Mouse (Mus musculus) kidney, embryonic 16.5 days (tissue): ENCODE measurements around the gene Gm13277. TPM values are rescaled to one million over a fixed set of nuclear protein-coding genes. Genes with fewer than 3 reads are reported as not detected.
"Not testable (repeated sequence)": the region's sequence is repeated elsewhere in the genome, so short reads cannot be mapped to it uniquely, and the experiment has no call there.

ENCODE experiments used
- ATAC-seq: fragments of 200-750 bp; cut with Nextera tagmentation; 2 replicates; pipeline ENCODE4 v1.8.0; 2017; ENCODE audit warnings: moderate TSS enrichment; ENCODE audit not compliant: low FRiP score, low TSS enrichment
- H3K27ac ChIP-seq: fragments of 300-500 bp; sonication (generic); 2 replicates; pipeline ENCODE4 v1.5.1; 2014; ENCODE audit warnings: low read length
- H3K27me3 ChIP-seq: fragments of 300-500 bp; sonication (generic); 2 replicates; pipeline ENCODE4 v1.6.1; 2014; ENCODE audit warnings: low read length, control low read depth, mixed read lengths; ENCODE audit not compliant: insufficient read depth
- H3K36me3 ChIP-seq: fragments of 300-500 bp; sonication (generic); 2 replicates; pipeline ENCODE4 v1.6.1; 2014; ENCODE audit warnings: low read length, control low read depth, mixed read lengths; ENCODE audit not compliant: insufficient read depth
- H3K4me1 ChIP-seq: fragments of 300-500 bp; sonication (generic); 2 replicates; pipeline ENCODE4 v1.6.1; 2014; ENCODE audit warnings: low read length, control low read depth, mixed read lengths; ENCODE audit not compliant: insufficient read depth
- H3K4me2 ChIP-seq: fragments of 300-500 bp; sonication (generic); replicated peaks from 2 replicates; pipeline ENCODE4 v1.6.1; 2014; ENCODE audit warnings: low read depth, low read length
- H3K4me3 ChIP-seq: fragments of 300-500 bp; sonication (generic); 2 replicates; pipeline ENCODE4 v1.5.1; 2014; ENCODE audit warnings: mild to moderate bottlenecking, low read length
- H3K9ac ChIP-seq: fragments of 300-500 bp; sonication (generic); replicated peaks from 2 replicates; pipeline ENCODE4 v1.6.1; 2014; ENCODE audit warnings: low read length
- H3K9me3 ChIP-seq: fragments of 300-500 bp; sonication (generic); 2 replicates; pipeline ENCODE4 v1.6.1; 2016; ENCODE audit warnings: low read length, control low read depth
- WGBS: fragments of 180-500 bp; shearing (Covaris S2); extraction: QIAGEN DNeasy Blood & Tissue Kit; methylation state at CpG from one replicate; pipeline ENCODE4 v1.1.7; 2014; 5-methylcytosine and 5-hydroxymethylcytosine counted together
- polyA plus RNA-seq: library from polyadenylated mRNA; unstranded; fragments of >200 nt; fragmentation: Nextera tagmentation; extraction: Ambion mirVana; gene quantifications from 2 replicates; pipeline ENCODE4 v1.2.1, GENCODE M21; 2015

The Gm13277 gene
- polyA plus RNA-seq, 1 experiment from 2014 or later, result not detected

DNA sequence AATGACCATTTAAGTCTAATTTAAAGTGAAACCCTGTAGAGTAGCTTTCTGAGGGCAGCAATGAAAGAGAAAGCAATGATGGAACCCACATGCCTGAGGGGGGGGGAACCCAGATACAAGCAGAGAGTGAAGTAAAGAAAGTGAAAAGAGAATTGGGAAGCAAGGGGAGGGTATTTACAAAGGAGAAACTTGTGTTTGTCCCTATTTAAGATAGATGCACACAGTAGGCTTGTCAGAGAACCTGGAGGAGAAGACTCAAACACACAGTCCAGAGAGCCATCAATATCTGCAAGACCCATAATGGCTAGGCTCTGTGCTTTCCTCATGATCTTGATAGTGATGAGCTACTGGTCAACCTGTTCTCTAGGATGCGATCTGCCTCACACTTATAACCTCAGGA lies 31.2 kb downstream of the Gm13277 start, which contains the start of gene Ifna11:
Gene Ifna11 (plus strand): TSS at position 301 of the 400 bp plus-strand sequence.
- Histone ChIP-seq H3K4me3 (no peak within 1 kb of the TSS), H3K4me1 (no peaks in the 10 kb centered on the region), H3K9ac (no peak within 1 kb of the TSS), H3K4me2 (no peak within 1 kb of the TSS), H3K27ac (no peak within 1 kb of the TSS), H3K9me3 (no peaks in the 10 kb centered on the region), H3K36me3 (no peaks in the 10 kb centered on the region), H3K27me3 (no peaks in the 10 kb centered on the region)
- 75% methylated on average over 1 of the region's 1 CpGs for WGBS
- ATAC-seq, result no peak

DNA sequence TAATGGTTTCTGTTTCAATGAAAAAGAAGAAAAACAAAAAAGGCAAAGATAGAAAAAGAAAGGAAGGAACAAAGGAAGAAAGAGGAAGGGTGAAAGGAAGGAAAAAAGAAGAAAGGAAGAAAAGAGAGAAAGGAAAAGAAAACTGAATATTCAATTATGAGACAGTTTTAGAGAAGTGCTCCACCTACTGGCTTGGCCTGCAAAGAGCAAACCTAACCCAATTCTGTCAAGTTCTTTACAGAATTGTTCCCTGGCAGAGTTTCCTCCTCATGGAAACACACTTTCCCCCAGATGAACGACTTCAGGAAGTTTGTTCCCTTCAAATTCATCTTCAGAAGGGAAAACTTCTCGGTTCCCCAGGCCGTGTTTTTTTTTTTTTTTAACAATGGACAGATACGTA lies 34.6 kb downstream of the Gm13277 start:
- no peak for ATAC-seq
- Histone ChIP-seq H3K36me3 (no peaks in the 10 kb centered on the region), H3K4me3 (no peak overlapping the region), H3K9ac (no peak overlapping the region), H3K4me1 (no peaks in the 10 kb centered on the region), H3K9me3 (no peaks in the 10 kb centered on the region), H3K27ac (no peak overlapping the region), H3K27me3 (no peaks in the 10 kb centered on the region), H3K4me2 (no peak overlapping the region)
- 22% methylated on average over 4 of the region's 4 CpGs for WGBS

DNA sequence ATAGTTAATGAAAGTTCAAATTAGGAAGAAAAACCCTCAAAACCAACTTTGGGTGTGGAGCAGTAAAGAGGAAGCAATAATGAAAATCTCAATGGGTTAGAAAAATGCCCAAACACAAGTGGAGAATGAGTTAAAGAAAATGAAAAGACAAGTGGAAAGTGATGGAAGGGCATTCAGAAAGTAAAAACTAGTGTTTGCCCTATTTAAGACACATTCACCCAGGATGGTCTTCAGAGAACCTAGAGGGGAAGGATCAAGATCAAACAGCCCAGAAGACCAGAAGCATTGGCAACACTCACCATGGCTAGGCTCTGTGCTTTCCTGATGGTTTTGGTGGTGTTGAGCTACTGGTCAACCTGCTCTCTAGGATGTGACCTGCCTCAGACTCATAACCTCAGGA lies 38.7 kb downstream of the Gm13277 start, which contains the start of gene Ifna6:
Gene Ifna6 (plus strand): TSS at position 301 of the 400 bp plus-strand sequence.
- H3K4me1 ChIP-seq, H3K9ac ChIP-seq, ATAC-seq, H3K27me3 ChIP-seq, H3K9me3 ChIP-seq, H3K4me2 ChIP-seq, H3K27ac ChIP-seq, H3K36me3 ChIP-seq, H3K4me3 ChIP-seq: not testable (repeated sequence)

DNA sequence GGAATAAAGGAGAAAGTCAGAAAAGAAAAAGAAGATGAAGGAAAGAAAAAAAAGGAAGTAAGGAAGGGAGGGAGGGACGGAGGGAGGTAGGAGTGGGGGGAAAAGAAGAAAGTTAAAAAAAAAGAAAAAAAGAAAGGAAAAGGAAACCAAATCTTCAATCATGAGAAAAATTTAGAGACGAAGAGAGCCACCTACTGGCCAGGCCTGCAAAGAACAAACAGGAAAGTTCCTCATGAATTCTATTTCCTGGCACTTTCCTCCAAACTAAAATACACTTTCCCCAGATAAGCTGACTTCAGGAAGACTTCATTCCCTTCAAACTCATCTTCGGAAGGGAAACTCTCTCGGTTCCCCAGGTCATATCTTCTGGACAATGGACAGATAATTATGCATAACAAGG lies 42.1 kb downstream of the Gm13277 start:
- H3K4me1 ChIP-seq, result no peaks in the 10 kb centered on the region
- no peak overlapping the region for H3K27ac ChIP-seq
- H3K4me2 ChIP-seq, result no peak overlapping the region
- no peak overlapping the region for H3K4me3 ChIP-seq
- no peak for ATAC-seq
- 27% methylated on average over 4 of the region's 4 CpGs for WGBS
- no peak overlapping the region for H3K9ac ChIP-seq
- H3K27me3 ChIP-seq, result no peaks in the 10 kb centered on the region
- no peaks in the 10 kb centered on the region for H3K36me3 ChIP-seq
- H3K9me3 ChIP-seq, result no peaks in the 10 kb centered on the region

DNA sequence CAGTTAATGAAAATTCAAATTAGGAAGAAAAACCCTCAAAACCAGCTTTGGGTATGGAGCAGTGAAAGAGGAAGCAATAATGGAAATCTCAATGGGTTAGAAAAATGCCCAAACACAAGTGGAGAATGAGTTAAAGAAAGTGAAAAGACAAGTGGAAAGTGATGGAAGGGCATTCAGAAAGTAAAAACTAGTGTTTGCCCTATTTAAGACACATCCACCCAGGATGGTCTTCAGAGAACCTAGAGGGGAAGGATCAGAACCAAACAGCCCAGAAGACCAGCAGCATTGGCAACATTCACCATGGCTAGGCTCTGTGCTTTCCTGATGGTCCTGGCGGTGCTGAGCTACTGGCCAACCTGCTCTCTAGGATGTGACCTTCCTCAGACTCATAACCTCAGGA lies 46.8 kb downstream of the Gm13277 start, which contains the start of gene Ifna5:
Gene Ifna5 (plus strand): TSS at position 301 of the 400 bp plus-strand sequence.
- H3K4me3 ChIP-seq, H3K27me3 ChIP-seq, H3K9me3 ChIP-seq, H3K36me3 ChIP-seq, H3K27ac ChIP-seq, H3K4me2 ChIP-seq, H3K9ac ChIP-seq, H3K4me1 ChIP-seq, ATAC-seq: not testable (repeated sequence)
- 100% methylated on average over 1 of the region's 1 CpGs for WGBS

Other genes with a start within 250 kb of the Gm13277 start
- gene Ifna15, start 230.4 kb upstream of the Gm13277 start, polyA plus RNA-seq, result not detected in 2 replicates
- not detected in 2 replicates for gene Ifna14, start 216.8 kb upstream of the Gm13277 start, polyA plus RNA-seq
- gene Ifna9, start 196.2 kb upstream of the Gm13277 start, polyA plus RNA-seq, result not detected in 2 replicates
- gene Ifna12, start 185.3 kb upstream of the Gm13277 start, polyA plus RNA-seq, result not detected in 2 replicates
- not detected in 2 replicates for gene C87499, start 154.2 kb upstream of the Gm13277 start, polyA plus RNA-seq
- not detected in 2 replicates for gene Ifna13, start 144.2 kb upstream of the Gm13277 start, polyA plus RNA-seq
- gene Ifna16, start 111.7 kb upstream of the Gm13277 start, polyA plus RNA-seq, result not detected in 2 replicates
- gene Ifna2, start 104.7 kb upstream of the Gm13277 start, polyA plus RNA-seq, result not detected in 2 replicates
- not detected in 2 replicates for gene Ifnab, start 97.3 kb upstream of the Gm13277 start, polyA plus RNA-seq
- gene Gm26566, start 66.8 kb upstream of the Gm13277 start, polyA plus RNA-seq, result 1.3 and 1.4 TPM in 2 replicates
- 95.4 and 97.6 TPM in 2 replicates for gene Klhl9, start 66.2 kb upstream of the Gm13277 start, polyA plus RNA-seq
- gene Gm13271, start 33.8 kb upstream of the Gm13277 start, polyA plus RNA-seq, result not detected in 2 replicates
- gene Gm13283, start 28.5 kb upstream of the Gm13277 start, polyA plus RNA-seq, result 0.31 and 0.36 TPM in 2 replicates
- gene Gm13290, start 14.8 kb upstream of the Gm13277 start, polyA plus RNA-seq, result not detected in 2 replicates
- gene Gm13289, start 11.7 kb upstream of the Gm13277 start, polyA plus RNA-seq, result not detected in 2 replicates
- gene Gm13272, start 8.8 kb upstream of the Gm13277 start, polyA plus RNA-seq, result not detected in 2 replicates
- 0.58 TPM in 1 of 2 replicates, not detected in the other for gene Ifnz, start 6.5 kb upstream of the Gm13277 start, polyA plus RNA-seq
- 0.37 TPM in 1 of 2 replicates, not detected in the other for gene Gm13276, start 2.9 kb upstream of the Gm13277 start, polyA plus RNA-seq
- not detected in 2 replicates for gene Gm13278, start 2.9 kb downstream of the Gm13277 start, polyA plus RNA-seq
- not detected in 2 replicates for gene Gm13275, start 5.9 kb downstream of the Gm13277 start, polyA plus RNA-seq
- not detected in 2 replicates for gene Gm13279, start 8.8 kb downstream of the Gm13277 start, polyA plus RNA-seq
- gene Gm13285, start 11.0 kb downstream of the Gm13277 start, polyA plus RNA-seq, result 0.96 and 1.8 TPM in 2 replicates
- gene Gm13287, start 14.6 kb downstream of the Gm13277 start, polyA plus RNA-seq, result not detected in 2 replicates
- gene Gm13288, start 16.9 kb downstream of the Gm13277 start, polyA plus RNA-seq, result 0.05 TPM in 1 of 2 replicates, not detected in the other
- gene Ifna7, start 27.6 kb downstream of the Gm13277 start, polyA plus RNA-seq, result not detected in 2 replicates
- gene Ifna11, start 31.3 kb downstream of the Gm13277 start, polyA plus RNA-seq, result not detected in 2 replicates
- not detected in 2 replicates for gene Ifna6, start 38.8 kb downstream of the Gm13277 start, polyA plus RNA-seq
- not detected in 2 replicates for gene Ifna5, start 46.9 kb downstream of the Gm13277 start, polyA plus RNA-seq
- not detected in 2 replicates for gene Ifna4, start 53.2 kb downstream of the Gm13277 start, polyA plus RNA-seq
- gene Ifna1, start 61.5 kb downstream of the Gm13277 start, polyA plus RNA-seq, result not detected in 2 replicates
- gene Ifne, start 91.6 kb downstream of the Gm13277 start, polyA plus RNA-seq, result not detected in 2 replicates